Mouse (Mus musculus): ENCODE measurements around the gene Git1. TPM values are rescaled to one million over a fixed set of nuclear protein-coding genes. Genes with fewer than 3 reads are reported as not detected.
A peak's percentile ranks its signal among the peaks of the same experiment; 100 is the strongest.

Git1 gene
- total RNA-seq, 2 experiments from 2014 or later: 51.3 TPM

- intact Hi-C loops (cut with DNase I): no loop called here
- DNase-seq (ENCODE audit: low spot score): no peak
Observed at GRCm38 (mm10) chr11:77498261-77499139, 5.1 kb downstream of the Git1 start.

DNA sequence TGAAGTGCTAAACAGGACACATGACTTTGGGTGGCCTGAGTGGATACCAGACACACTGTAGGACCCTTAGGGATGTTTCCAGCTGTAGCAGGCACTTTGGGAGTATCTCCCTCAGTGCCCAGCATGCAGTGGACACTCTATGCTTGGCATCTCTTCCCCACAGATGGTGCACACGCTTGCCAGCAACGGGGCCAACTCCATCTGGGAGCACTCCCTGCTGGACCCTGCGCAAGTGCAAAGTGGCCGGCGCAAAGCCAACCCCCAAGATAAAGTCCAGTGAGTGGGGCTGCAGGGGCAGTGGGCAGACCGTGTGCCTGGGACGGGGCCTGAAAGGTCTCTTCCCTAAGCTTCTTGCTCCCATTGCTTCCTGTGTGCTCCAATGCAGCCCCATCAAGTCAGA lies 6.0 kb downstream of the Git1 start:
- intact Hi-C loops (cut with DNase I): no loop called here
- DNase-seq (ENCODE audit: low spot score): no peak

- intact Hi-C loops (cut with DNase I): loop anchor here (1.0 to 2.0 kb wide), 2 partner anchors 9 to 184 kb away; no protein-coding TSS in a partner anchor
- no peak for DNase-seq (ENCODE audit: low spot score)
Observed at GRCm38 (mm10) chr11:77500361-77501325, 7.3 kb downstream of the Git1 start.

GRCm38 (mm10) chr11:77501392-77501791 lies 8.0 kb downstream of the Git1 start:
- intact Hi-C loops (cut with DNase I): loop anchor here (1.0 to 2.0 kb wide), 2 partner anchors 10 to 185 kb away; no protein-coding TSS in a partner anchor
- no peak for DNase-seq (ENCODE audit: low spot score)

DNA sequence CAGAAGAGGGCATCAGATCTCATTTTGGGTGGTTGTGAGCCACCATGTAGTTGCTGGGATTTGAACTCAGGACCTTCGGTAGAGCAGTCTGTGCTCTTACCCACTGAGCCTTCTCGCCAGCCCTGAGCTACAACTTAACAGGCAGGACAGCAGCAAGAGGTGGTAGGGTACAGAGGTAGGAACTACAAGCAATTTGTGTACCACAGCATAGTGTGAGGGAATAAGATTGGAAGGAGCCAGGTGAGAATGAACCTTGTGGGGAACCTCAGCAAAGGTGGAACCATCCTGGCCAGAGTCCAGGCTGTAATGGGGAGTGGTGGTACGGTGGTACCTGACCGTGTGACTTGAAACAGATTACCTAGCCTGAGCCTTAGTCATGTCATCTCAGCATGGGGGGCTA lies 8.6 kb downstream of the Git1 start:
- DNase-seq (ENCODE audit: low spot score): no peak
- intact Hi-C loops (cut with DNase I): loop anchor here (1.0 to 2.0 kb wide), 2 partner anchors 11 to 185 kb away; no protein-coding TSS in a partner anchor

- intact Hi-C loops (cut with DNase I): no loop called here
- DNase-seq (ENCODE audit: low spot score): no peak
Observed at GRCm38 (mm10) chr11:77502481-77502880, 9.1 kb downstream of the Git1 start.

- intact Hi-C loops (cut with DNase I): no loop called here
- DNase-seq (ENCODE audit: low spot score): peak; percentile 54
Observed at GRCm38 (mm10) chr11:77503511-77503910, 10.1 kb downstream of the Git1 start.

DNA sequence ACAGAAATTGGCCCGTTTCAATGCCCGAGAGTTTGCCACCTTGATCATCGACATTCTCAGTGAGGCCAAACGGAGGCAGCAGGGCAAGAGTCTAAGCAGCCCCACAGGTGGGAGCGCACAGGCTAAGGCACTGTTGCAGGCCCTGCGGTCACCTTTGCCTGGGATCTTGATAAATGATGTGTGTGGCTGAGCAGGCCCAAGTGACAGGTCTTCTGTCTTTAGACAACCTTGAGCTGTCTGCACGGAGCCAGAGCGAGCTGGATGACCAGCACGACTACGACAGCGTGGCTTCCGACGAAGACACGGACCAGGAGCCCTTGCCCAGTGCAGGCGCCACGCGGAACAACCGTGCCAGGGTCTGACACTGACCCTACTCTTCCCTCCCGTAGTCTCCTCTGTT lies 11.0 kb downstream of the Git1 start:
- DNase-seq (ENCODE audit: low spot score): no peak
- intact Hi-C loops (cut with DNase I): no loop called here

DNA sequence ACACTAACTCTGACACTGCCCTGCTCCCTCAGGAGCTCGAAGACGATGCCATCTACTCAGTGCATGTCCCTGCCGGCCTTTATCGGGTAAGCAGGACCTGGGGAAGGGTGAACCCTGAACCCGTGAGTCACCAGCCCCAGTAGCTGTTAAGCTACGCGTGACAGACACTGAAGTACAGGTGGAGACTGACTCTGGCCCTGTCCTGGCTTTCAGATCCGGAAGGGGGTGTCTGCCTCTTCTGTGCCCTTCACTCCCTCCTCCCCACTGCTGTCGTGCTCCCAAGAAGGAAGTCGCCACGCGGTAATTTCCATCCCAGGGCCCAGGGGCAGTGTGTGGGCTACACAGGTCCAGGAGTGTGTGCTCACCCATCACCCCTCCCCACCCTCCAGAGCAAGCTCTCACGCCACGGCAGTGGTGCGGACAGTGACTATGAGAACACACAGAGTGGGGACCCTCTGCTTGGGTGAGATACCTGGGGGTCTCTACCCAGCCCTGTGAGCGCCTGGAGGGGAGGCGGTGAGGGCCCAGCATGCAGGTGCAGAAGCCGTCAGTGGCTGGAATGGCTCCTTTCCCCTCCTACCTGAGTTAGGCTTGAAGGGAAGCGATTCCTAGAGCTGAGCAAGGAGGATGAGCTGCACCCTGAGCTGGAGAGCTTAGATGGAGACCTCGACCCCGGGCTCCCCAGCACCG lies 12.1 kb downstream of the Git1 start:
- intact Hi-C loops (cut with DNase I): loop anchor here (5.0 kb wide), 1 partner anchor 122 kb away; no protein-coding TSS in a partner anchor
- DNase-seq (ENCODE audit: low spot score): no peak

DNA sequence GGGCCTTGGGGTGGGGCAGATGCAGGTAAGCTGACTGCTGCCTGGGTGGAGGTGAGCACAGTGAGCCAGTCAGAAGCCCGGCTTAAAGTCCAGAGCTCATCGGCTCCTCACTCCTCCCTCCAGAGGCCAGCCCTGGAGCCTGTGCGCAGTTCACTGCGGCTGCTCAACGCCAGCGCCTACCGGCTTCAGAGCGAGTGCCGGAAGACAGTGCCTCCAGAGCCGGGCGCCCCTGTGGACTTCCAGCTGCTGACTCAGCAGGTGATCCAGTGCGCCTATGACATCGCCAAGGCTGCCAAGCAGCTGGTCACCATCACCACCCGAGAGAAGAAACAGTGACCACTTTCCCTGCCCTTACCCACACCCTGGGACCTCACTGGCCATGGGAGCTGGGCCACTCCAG lies 12.9 kb downstream of the Git1 start:
- intact Hi-C loops (cut with DNase I): loop anchor here (5.0 kb wide), 1 partner anchor 121 kb away; no protein-coding TSS in a partner anchor
- peak; percentile 2 for DNase-seq (ENCODE audit: low spot score)

GRCm38 (mm10) chr11:77506941-77507340 lies 13.6 kb downstream of the Git1 start:
- peak; percentile 2 for DNase-seq (ENCODE audit: low spot score)
- intact Hi-C loops (cut with DNase I): loop anchor here (5.0 kb wide), 1 partner anchor 120 kb away; no protein-coding TSS in a partner anchor

DNA sequence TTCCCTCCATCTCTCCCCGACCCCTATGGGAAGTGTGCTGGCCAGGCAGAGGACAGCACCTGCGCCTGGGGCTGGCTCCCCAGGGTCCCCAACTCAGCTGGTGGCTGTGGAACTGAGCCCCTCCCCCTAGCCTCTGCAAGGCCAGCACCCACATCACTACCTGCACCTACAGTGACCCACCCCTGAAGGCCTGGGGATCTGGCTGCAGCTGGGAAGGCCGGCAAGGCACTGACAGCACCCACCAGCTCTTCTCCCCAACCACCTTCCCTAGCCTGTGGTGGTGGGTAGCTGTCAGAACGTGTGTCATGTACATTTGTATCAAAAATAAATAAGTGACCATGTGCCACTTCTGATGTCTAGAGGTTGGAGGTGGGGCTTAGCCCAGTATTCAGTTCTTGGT lies 14.1 kb downstream of the Git1 start:
- DNase-seq (ENCODE audit: low spot score): no peak
- intact Hi-C loops (cut with DNase I): loop anchor here (5.0 kb wide), 1 partner anchor 120 kb away; no protein-coding TSS in a partner anchor

DNA sequence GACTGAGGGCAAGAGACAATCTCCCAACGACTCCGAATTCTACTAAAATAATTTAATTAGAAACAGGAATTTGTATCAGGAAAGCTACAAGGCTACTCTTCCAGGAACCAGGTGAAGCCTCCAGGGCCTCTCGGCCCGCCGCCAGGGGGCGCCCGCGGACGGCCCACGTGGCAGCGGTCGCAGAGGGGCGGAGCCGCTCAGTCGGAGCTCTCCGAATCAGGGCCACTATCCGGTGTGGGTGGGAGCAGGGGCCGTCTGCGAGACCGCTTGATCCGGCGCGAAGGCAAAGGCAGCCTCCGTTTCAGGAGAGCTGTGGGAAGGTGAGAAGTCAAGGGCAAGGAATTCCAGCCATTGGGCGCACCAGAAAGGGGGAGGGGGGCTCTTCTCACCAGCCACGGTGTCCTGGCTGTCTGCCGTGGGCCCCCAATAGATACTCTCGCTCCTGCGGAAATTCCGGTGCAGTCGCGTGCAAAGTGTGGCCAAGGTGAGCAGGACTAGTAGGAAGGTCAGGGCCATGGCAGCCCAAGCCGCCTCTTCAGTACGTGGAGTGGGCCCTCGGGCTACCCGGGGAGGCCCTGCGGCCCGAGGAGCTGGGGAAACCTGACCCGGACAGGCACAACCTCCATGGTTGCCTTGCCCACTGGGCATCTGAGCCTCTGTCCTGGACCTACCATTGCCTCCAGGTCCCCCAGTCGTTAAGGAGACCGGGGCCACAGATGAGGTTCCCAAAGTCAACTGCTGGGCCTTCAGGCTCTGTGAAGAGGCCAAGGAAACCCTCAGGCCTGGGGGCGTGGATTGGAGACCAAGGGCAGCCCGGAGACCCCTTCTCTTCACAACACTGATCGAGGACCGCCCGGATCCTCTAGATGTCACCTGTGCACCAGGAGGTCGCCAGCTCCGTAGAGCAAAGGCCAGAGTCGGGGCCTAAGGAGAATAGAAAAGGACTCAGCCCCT lies 15.0 kb downstream of the Git1 start:
- DNase-seq (ENCODE audit: low spot score): peak; percentile 67
- intact Hi-C loops (cut with DNase I): loop anchor here (5.0 kb wide), 1 partner anchor 119 kb away; no protein-coding TSS in a partner anchor

DNA sequence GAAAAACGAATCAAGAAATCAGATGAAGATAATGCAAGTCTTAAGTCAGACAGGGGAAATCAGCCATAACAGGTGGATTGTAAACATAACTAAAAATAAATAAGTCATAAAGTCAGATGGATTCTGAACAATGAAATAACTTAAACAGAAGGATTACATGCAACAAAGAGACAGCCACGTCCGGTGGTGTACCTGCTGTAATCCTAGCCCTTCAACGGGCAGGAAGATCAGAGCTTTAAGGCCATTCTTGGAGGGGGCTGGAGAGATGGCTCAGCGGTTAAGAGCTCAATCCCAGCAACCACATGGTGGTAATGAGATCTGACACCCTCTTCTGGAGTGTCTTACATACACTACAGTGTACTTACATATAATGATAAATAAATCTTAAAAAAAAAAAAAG lies 18.0 kb downstream of the Git1 start:
- intact Hi-C loops (cut with DNase I): loop anchor here (10.0 kb wide), 1 partner anchor 93 kb away; the partner anchor contains the start of gene Taok1
- DNase-seq (ENCODE audit: low spot score): no peak

GRCm38 (mm10) chr11:77512891-77513810 lies 19.8 kb downstream of the Git1 start:
- intact Hi-C loops (cut with DNase I): loop anchor here (10.0 kb wide), 1 partner anchor 92 kb away; the partner anchor contains the start of gene Taok1
- DNase-seq (ENCODE audit: low spot score): peak; percentile 81

GRCm38 (mm10) chr11:77513811-77514170 lies 20.4 kb downstream of the Git1 start:
- peak; percentile 1 for DNase-seq (ENCODE audit: low spot score)
- intact Hi-C loops (cut with DNase I): loop anchor here (10.0 kb wide), 1 partner anchor 91 kb away; the partner anchor contains the start of gene Taok1

DNA sequence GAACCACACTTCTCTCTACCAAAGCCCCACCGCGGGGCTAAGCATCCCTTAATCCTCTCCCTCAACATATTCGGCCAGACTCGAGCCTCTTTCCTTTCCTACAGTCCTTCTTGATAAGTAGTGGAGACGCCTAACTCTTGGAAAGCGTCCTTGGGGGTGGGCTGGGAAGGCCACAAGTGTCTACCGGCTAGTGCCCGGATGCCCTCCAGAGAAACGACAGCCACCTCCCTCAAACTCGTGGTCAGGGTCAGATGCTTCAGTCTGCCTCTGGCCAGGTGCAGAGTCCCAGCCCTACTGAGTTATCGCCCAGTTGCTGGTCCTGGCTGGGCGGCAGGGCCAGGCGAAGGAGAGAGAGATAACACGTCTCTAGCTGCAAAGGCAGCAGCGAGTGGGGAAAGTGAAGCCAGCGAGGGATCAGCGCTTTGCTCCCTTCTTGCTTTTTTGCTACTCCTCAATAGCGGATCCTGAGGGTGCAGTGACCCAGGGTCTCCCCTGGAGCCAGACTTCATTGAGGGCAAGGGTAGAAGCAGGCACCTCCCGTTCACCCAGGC lies 21.0 kb downstream of the Git1 start:
- intact Hi-C loops (cut with DNase I): loop anchor here (10.0 kb wide), 1 partner anchor 90 kb away; the partner anchor contains the start of gene Taok1
- DNase-seq (ENCODE audit: low spot score): no peak
